Mouse (Mus musculus): Measurements from ENCODE around the gene Sfrp2.

Gene Sfrp2

GRCm38 (mm10) chr3:83765871-83766725 lies at the start of gene Sfrp2:
Gene Sfrp2, plus strand, starts transcription at chr3:83766321.
- peak; percentile 51 for DNase-seq

- DNase-seq = peak; percentile 30
Measured at GRCm38 (mm10) chr3:83717643-83718231, 48.4 kb upstream of the Sfrp2 start.

- no peak for DNase-seq
Measured at GRCm38 (mm10) chr3:83718662-83719061, 47.5 kb upstream of the Sfrp2 start.

GRCm38 (mm10) chr3:83728223-83728622 lies 37.9 kb upstream of the Sfrp2 start:
- DNase-seq = no peak

- DNase-seq = no peak
Measured at GRCm38 (mm10) chr3:83728675-83729390, 37.3 kb upstream of the Sfrp2 start.

GRCm38 (mm10) chr3:83733985-83734384 lies 32.1 kb upstream of the Sfrp2 start:
- DNase-seq = no peak

- DNase-seq = no peak
Measured at GRCm38 (mm10) chr3:83736980-83737379, 29.1 kb upstream of the Sfrp2 start.

- no peak for DNase-seq
Measured at GRCm38 (mm10) chr3:83740246-83740645, 25.9 kb upstream of the Sfrp2 start.

- no peak for DNase-seq
Measured at GRCm38 (mm10) chr3:83747276-83747675, 18.8 kb upstream of the Sfrp2 start.

- DNase-seq = no peak
Measured at GRCm38 (mm10) chr3:83747895-83748294, 18.2 kb upstream of the Sfrp2 start.

GRCm38 (mm10) chr3:83751625-83752024 lies 14.5 kb upstream of the Sfrp2 start:
- no peak for DNase-seq

GRCm38 (mm10) chr3:83752196-83752595 lies 13.9 kb upstream of the Sfrp2 start:
- DNase-seq = no peak

GRCm38 (mm10) chr3:83755043-83755635 lies 11.0 kb upstream of the Sfrp2 start:
- no peak for DNase-seq

GRCm38 (mm10) chr3:83755666-83756065 lies 10.5 kb upstream of the Sfrp2 start:
- no peak for DNase-seq

GRCm38 (mm10) chr3:83762361-83762760 lies 3.8 kb upstream of the Sfrp2 start:
- DNase-seq = no peak

- DNase-seq = peak; percentile 82
Measured at GRCm38 (mm10) chr3:83763551-83764548, 2.3 kb upstream of the Sfrp2 start.

GRCm38 (mm10) chr3:83766726-83767070 lies 577 bp downstream of the Sfrp2 start:
- DNase-seq = no peak

- DNase-seq = no peak
Measured at GRCm38 (mm10) chr3:83767121-83767520, 1.0 kb downstream of the Sfrp2 start.

GRCm38 (mm10) chr3:83768293-83769035 lies 2.3 kb downstream of the Sfrp2 start:
- no peak for DNase-seq

- DNase-seq = no peak
Measured at GRCm38 (mm10) chr3:83769036-83769410, 2.9 kb downstream of the Sfrp2 start.

- no peak for DNase-seq
Measured at GRCm38 (mm10) chr3:83771160-83771869, 5.2 kb downstream of the Sfrp2 start.

Data from kidney, postnatal 14 days (tissue).